Mouse (Mus musculus): ENCODE results near the gene Tnfaip8l1. TPM values are rescaled to one million over a fixed set of nuclear protein-coding genes. Genes with fewer than 3 reads are reported as not detected.

Tnfaip8l1 gene
- polyA plus RNA-seq, 1 experiment from 2014 or later: 4.8 TPM

- Histone ChIP-seq H3K9me3 (replicated peaks) (no peaks in the 10 kb centered on the region), H3K36me3 (no peaks in the 10 kb centered on the region), H3K4me2 (no peak overlapping the region), H3K9ac (no peak overlapping the region), H3K27me3 (replicated peaks) (peaks cover 59% of the 10 kb centered on the region), H3K4me1 (replicated peaks) (peaks cover 22% of the 10 kb centered on the region), H3K4me3 (no peak overlapping the region), H3K27ac (ENCODE audit: poor library complexity, severe bottlenecking) (no peak overlapping the region)
- no peak for ATAC-seq (ENCODE audit: insufficient number of reproducible peaks, low FRiP score)
- WGBS: under 1% methylated on average over 9 of the region's 9 CpGs
Measured at GRCm38 (mm10) chr17:56159729-56160128, 2.5 kb upstream of the Tnfaip8l1 start.

- Histone ChIP-seq H3K9ac (no peak overlapping the region), H3K27ac (ENCODE audit: poor library complexity, severe bottlenecking) (no peak overlapping the region), H3K9me3 (replicated peaks) (no peaks in the 10 kb centered on the region), H3K27me3 (replicated peaks) (peaks cover 20% of the 10 kb centered on the region), H3K36me3 (no peaks in the 10 kb centered on the region), H3K4me2 (peak overlapping the region; percentile 77), H3K4me1 (replicated peaks) (peaks cover 22% of the 10 kb centered on the region), H3K4me3 (peak overlapping the region; percentile 43; the same call in 1 of the 2 replicates)
- 68% methylated on average over 6 of the region's 6 CpGs for WGBS
- no peak for ATAC-seq (ENCODE audit: insufficient number of reproducible peaks, low FRiP score)
Measured at GRCm38 (mm10) chr17:56163523-56164102, 1.3 kb downstream of the Tnfaip8l1 start.

- H3K27ac ChIP-seq (ENCODE audit: poor library complexity, severe bottlenecking): no peak overlapping the region
- WGBS: 65% methylated on average over 3 of the region's 3 CpGs
- peaks cover 22% of the 10 kb centered on the region for H3K4me1 ChIP-seq (replicated peaks)
- peaks cover 11% of the 10 kb centered on the region; the same call in 1 of the 2 replicates for H3K27me3 ChIP-seq (replicated peaks)
- no peak overlapping the region for H3K4me2 ChIP-seq
- H3K9me3 ChIP-seq (replicated peaks): no peaks in the 10 kb centered on the region
- H3K36me3 ChIP-seq: no peaks in the 10 kb centered on the region
- no peak overlapping the region for H3K4me3 ChIP-seq
- no peak overlapping the region for H3K9ac ChIP-seq
- ATAC-seq (ENCODE audit: insufficient number of reproducible peaks, low FRiP score): no peak
Measured at GRCm38 (mm10) chr17:56164510-56164909, 2.2 kb downstream of the Tnfaip8l1 start.

GRCm38 (mm10) chr17:56165671-56166070 lies 3.4 kb downstream of the Tnfaip8l1 start:
- H3K4me3 ChIP-seq: no peak overlapping the region
- no peaks in the 10 kb centered on the region for H3K36me3 ChIP-seq
- no peak overlapping the region; the same call in 1 of the 2 replicates for H3K9ac ChIP-seq
- no peak overlapping the region for H3K4me2 ChIP-seq
- H3K4me1 ChIP-seq (replicated peaks): peaks cover 30% of the 10 kb centered on the region
- H3K27me3 ChIP-seq (replicated peaks): 0 out of 2 replicates have a peak, but pooled peaks cover 6% of the 10 kb centered on the region
- no peak for ATAC-seq (ENCODE audit: insufficient number of reproducible peaks, low FRiP score)
- WGBS: 66% methylated on average over 11 of the region's 11 CpGs
- no peaks in the 10 kb centered on the region for H3K9me3 ChIP-seq (replicated peaks)
- no peak overlapping the region for H3K27ac ChIP-seq (ENCODE audit: poor library complexity, severe bottlenecking)

- Histone ChIP-seq H3K27ac (ENCODE audit: poor library complexity, severe bottlenecking) (no peak overlapping the region), H3K4me1 (replicated peaks) (peaks cover 10% of the 10 kb centered on the region; the same call in 1 of the 2 replicates), H3K9me3 (replicated peaks) (no peaks in the 10 kb centered on the region), H3K4me2 (no peak overlapping the region), H3K27me3 (replicated peaks) (no peaks in the 10 kb centered on the region), H3K9ac (no peak overlapping the region), H3K4me3 (no peak overlapping the region), H3K36me3 (peaks cover 6% of the 10 kb centered on the region)
- ATAC-seq (ENCODE audit: insufficient number of reproducible peaks, low FRiP score): 0 out of 2 replicates have a peak, but pooled peaks have one; percentile 26
- 45% methylated on average over 6 of the region's 6 CpGs for WGBS
Measured at GRCm38 (mm10) chr17:56169830-56170229, 7.6 kb downstream of the Tnfaip8l1 start.

- ATAC-seq (ENCODE audit: insufficient number of reproducible peaks, low FRiP score): peak; percentile 31; the same call in 1 of the 2 replicates
- Histone ChIP-seq H3K36me3 (peaks cover 14% of the 10 kb centered on the region), H3K9ac (no peak overlapping the region), H3K4me1 (replicated peaks) (peaks cover 10% of the 10 kb centered on the region; the same call in 1 of the 2 replicates), H3K27ac (ENCODE audit: poor library complexity, severe bottlenecking) (no peak overlapping the region), H3K4me2 (no peak overlapping the region), H3K9me3 (replicated peaks) (no peaks in the 10 kb centered on the region), H3K4me3 (no peak overlapping the region), H3K27me3 (replicated peaks) (no peaks in the 10 kb centered on the region)
- 67% methylated on average over 10 of the region's 10 CpGs for WGBS
Measured at GRCm38 (mm10) chr17:56170636-56171035, 8.4 kb downstream of the Tnfaip8l1 start.

- peaks cover 10% of the 10 kb centered on the region; the same call in 1 of the 2 replicates for H3K4me1 ChIP-seq (replicated peaks)
- no peak overlapping the region for H3K4me3 ChIP-seq
- no peak overlapping the region for H3K9ac ChIP-seq
- H3K27me3 ChIP-seq (replicated peaks): no peaks in the 10 kb centered on the region
- no peaks in the 10 kb centered on the region for H3K9me3 ChIP-seq (replicated peaks)
- no peak overlapping the region for H3K4me2 ChIP-seq
- WGBS: 73% methylated on average over 9 of the region's 9 CpGs
- H3K36me3 ChIP-seq: peaks cover 21% of the 10 kb centered on the region
- H3K27ac ChIP-seq (ENCODE audit: poor library complexity, severe bottlenecking): no peak overlapping the region
- ATAC-seq (ENCODE audit: insufficient number of reproducible peaks, low FRiP score): no peak
Measured at GRCm38 (mm10) chr17:56171456-56171855, 9.2 kb downstream of the Tnfaip8l1 start.

- no peak overlapping the region for H3K4me3 ChIP-seq
- H3K27ac ChIP-seq (ENCODE audit: poor library complexity, severe bottlenecking): no peak overlapping the region
- no peak overlapping the region for H3K4me2 ChIP-seq
- peaks cover 25% of the 10 kb centered on the region for H3K36me3 ChIP-seq
- peaks cover 10% of the 10 kb centered on the region; the same call in 1 of the 2 replicates for H3K4me1 ChIP-seq (replicated peaks)
- WGBS: 88% methylated on average over 17 of the region's 17 CpGs
- no peak for ATAC-seq (ENCODE audit: insufficient number of reproducible peaks, low FRiP score)
- H3K9ac ChIP-seq: no peak overlapping the region
- H3K27me3 ChIP-seq (replicated peaks): no peaks in the 10 kb centered on the region
- no peaks in the 10 kb centered on the region for H3K9me3 ChIP-seq (replicated peaks)
Measured at GRCm38 (mm10) chr17:56171881-56172280, 9.6 kb downstream of the Tnfaip8l1 start.

GRCm38 (mm10) chr17:56173401-56174046 lies 11.2 kb downstream of the Tnfaip8l1 start:
- no peak for ATAC-seq (ENCODE audit: insufficient number of reproducible peaks, low FRiP score)
- no peaks in the 10 kb centered on the region for H3K27me3 ChIP-seq (replicated peaks)
- H3K4me1 ChIP-seq (replicated peaks): peaks cover 10% of the 10 kb centered on the region; the same call in 1 of the 2 replicates
- WGBS: 53% methylated on average over 10 of the region's 10 CpGs
- H3K4me3 ChIP-seq: no peak overlapping the region
- H3K4me2 ChIP-seq: no peak overlapping the region
- no peak overlapping the region for H3K27ac ChIP-seq (ENCODE audit: poor library complexity, severe bottlenecking)
- H3K9ac ChIP-seq: no peak overlapping the region
- no peaks in the 10 kb centered on the region for H3K9me3 ChIP-seq (replicated peaks)
- H3K36me3 ChIP-seq: peaks cover 41% of the 10 kb centered on the region

- Histone ChIP-seq H3K4me1 (replicated peaks) (0 out of 2 replicates have a peak, but pooled peaks cover 6% of the 10 kb centered on the region), H3K9ac (no peak overlapping the region), H3K9me3 (replicated peaks) (no peaks in the 10 kb centered on the region), H3K4me2 (no peak overlapping the region), H3K27ac (ENCODE audit: poor library complexity, severe bottlenecking) (no peak overlapping the region), H3K36me3 (peaks cover 59% of the 10 kb centered on the region), H3K4me3 (no peak overlapping the region), H3K27me3 (replicated peaks) (no peaks in the 10 kb centered on the region)
- WGBS: 92% methylated on average over 3 of the region's 3 CpGs
- no peak for ATAC-seq (ENCODE audit: insufficient number of reproducible peaks, low FRiP score)
Measured at GRCm38 (mm10) chr17:56175416-56175815, 13.1 kb downstream of the Tnfaip8l1 start.

GRCm38 (mm10) chr17:56182975-56183657 lies 20.8 kb downstream of the Tnfaip8l1 start:
- H3K4me2 ChIP-seq: peak overlapping the region; percentile 91
- H3K4me3 ChIP-seq: peak overlapping the region; percentile 92
- peak; percentile 23; the same call in 1 of the 2 replicates for ATAC-seq (ENCODE audit: insufficient number of reproducible peaks, low FRiP score)
- no peaks in the 10 kb centered on the region for H3K27me3 ChIP-seq (replicated peaks)
- peak overlapping the region; percentile 63; the same call in 1 of the 2 replicates for H3K27ac ChIP-seq (ENCODE audit: poor library complexity, severe bottlenecking)
- peaks cover 56% of the 10 kb centered on the region for H3K36me3 ChIP-seq
- H3K4me1 ChIP-seq (replicated peaks): peaks cover 23% of the 10 kb centered on the region
- WGBS: 1% methylated on average over 14 of the region's 14 CpGs
- H3K9ac ChIP-seq: peak overlapping the region; percentile 78
- H3K9me3 ChIP-seq (replicated peaks): no peaks in the 10 kb centered on the region
